Mouse (Mus musculus) embryonic fibroblast, embryonic 13.5 days (primary cell): ENCODE results near the gene Ctf2. TPM values are rescaled to one million over a fixed set of nuclear protein-coding genes. Genes with fewer than 3 reads are reported as not detected.
A peak's percentile ranks its signal among the peaks of the same experiment; 100 is the strongest.

Experiments
- H3K27ac ChIP-seq: 2 replicates; pipeline ENCODE4 v1.5.1; 2012; ENCODE audit warnings: low read length, control low read depth, inconsistent platforms; ENCODE audit not compliant: insufficient read depth
- H3K4me1 ChIP-seq: 2 replicates; pipeline ENCODE4 v1.6.1; 2011; ENCODE audit warnings: low read length; ENCODE audit not compliant: control insufficient read depth, insufficient read depth
- H3K4me3 ChIP-seq: 2 replicates; pipeline ENCODE4 v1.5.1; 2011; ENCODE audit warnings: mild to moderate bottlenecking, control low read depth, low read length; ENCODE audit not compliant: insufficient read depth
- CTCF ChIP-seq: IDR thresholded peaks from 2 replicates; pipeline ENCODE4 v1.5.1; 2011; ENCODE audit warnings: mild to moderate bottlenecking, control low read depth, low read length, moderate library complexity, borderline replicate concordance; ENCODE audit not compliant: insufficient read depth
- POLR2A ChIP-seq: IDR thresholded peaks from 2 replicates; pipeline ENCODE4 v1.6.1; 2011; ENCODE audit warnings: low read depth, mild to moderate bottlenecking, control low read depth, low read length, moderate library complexity
- polyA plus RNA-seq: library from polyadenylated mRNA; stranded (reverse); fragments of >200 nt; gene quantifications from 2 replicates; pipeline ENCODE4 v1.2.4, GENCODE M21; 2011; ENCODE audit warnings: low read depth; ENCODE audit not compliant: missing spikeins, insufficient read length

The Ctf2 gene
- polyA plus RNA-seq, 1 experiment, result not detected

- no peak for TF ChIP-seq POLR2A
- no peak for TF ChIP-seq CTCF
- H3K4me1 ChIP-seq, result peaks cover 9% of the 10 kb centered on the region
- H3K27ac ChIP-seq, result no peak overlapping the region
- H3K4me3 ChIP-seq, result no peak overlapping the region
Measured at GRCm38 (mm10) chr7:127689626-127690280, 42.2 kb downstream of the Ctf2 start.

DNA sequence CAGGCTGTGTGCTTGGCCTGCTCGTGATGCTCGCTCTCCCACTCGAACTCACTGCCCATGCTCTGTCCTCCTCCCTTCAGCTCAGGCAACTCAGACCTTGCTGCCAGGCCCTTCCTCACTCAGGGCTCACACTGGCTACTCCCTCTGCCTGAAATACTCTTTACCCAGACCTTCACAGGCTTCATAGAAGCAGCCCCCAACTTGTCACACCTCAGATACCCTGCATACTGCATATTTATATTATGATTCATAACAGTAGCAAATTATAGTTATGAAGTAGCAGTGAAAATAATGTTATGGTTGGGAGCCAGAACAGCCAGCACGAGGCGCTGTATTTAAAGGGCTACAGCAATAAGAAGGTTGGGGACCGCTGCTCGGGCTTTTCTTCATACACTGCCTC is 43.0 kb downstream of the Ctf2 start:
- TF ChIP-seq CTCF, result no peak
- TF ChIP-seq POLR2A, result no peak
- no peak overlapping the region for H3K27ac ChIP-seq
- H3K4me1 ChIP-seq, result peaks cover 9% of the 10 kb centered on the region
- no peak overlapping the region for H3K4me3 ChIP-seq

DNA sequence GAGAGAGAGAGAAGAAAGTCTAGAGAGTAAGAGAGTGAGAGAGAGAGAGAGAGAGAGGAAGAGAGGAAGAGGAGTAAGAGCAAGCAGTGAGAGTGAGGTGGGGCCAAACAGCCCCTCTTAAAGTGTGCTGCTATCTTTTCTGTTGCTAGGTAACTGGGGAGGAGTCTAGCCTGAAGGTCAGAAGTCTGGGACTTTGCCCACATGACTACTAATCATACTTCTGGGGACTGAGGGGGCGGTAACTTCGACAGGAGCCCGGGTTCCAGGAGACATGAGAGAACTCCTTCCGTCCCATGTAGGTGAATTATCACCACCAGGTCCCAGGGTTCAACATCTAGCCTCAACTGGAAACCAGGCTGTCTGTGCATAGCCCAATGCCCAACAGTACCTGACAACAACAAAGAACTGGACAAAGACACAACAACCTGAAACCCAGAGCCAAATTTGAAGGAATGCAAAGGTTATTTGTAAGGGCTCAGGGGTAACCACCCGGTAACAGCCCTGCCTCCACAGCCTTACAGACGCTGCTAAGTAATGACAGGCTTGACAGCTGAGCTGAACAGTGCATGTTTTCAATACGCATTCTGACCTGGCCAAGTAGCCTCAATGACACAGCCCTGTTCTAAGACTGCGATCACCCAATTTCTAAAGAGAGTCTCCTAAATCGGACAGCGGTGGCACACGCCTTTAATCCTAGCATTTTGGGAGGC is 45.1 kb downstream of the Ctf2 start:
- H3K27ac ChIP-seq, result no peak overlapping the region
- H3K4me3 ChIP-seq, result no peak overlapping the region
- no peak for TF ChIP-seq CTCF
- H3K4me1 ChIP-seq, result peaks cover 9% of the 10 kb centered on the region

DNA sequence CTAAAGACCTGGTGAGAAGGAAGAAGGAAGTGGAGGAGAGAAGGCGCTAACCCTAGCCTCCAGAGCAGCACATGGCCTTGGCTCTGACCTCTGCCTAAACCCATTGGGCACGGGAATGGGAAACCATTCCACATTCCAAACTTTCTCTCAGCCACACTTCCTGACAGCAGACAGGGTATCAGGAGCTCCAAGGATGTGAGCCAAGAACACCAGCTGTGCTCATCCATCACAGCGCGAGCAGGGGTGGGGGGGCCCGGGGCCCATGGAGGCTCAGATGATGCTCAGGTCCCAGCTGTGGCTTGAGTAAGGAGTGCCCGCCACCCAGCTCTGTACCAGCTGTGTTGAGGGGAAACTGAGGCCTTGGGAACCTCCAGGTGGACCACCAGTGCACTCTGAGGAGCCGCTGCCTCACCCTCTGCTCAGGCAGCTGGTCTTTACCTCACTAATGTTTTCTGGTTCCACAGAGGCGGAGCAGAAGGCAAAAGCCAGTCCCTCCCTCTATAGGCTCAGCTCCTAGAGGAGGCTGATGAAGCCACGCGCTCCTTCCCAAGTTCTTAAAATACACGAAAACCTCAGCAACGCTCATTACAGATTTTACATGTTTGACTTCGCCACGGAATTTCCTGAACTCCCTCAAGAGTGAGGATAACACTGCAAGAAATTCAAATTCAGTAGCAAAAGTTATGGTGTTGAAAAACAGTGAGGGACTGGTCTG is 46.5 kb downstream of the Ctf2 start:
- H3K4me1 ChIP-seq, result peaks cover 7% of the 10 kb centered on the region; the same call in 1 of the 2 replicates
- no peak for TF ChIP-seq POLR2A
- TF ChIP-seq CTCF, result no peak
- no peak overlapping the region for H3K4me3 ChIP-seq
- H3K27ac ChIP-seq, result no peak overlapping the region

DNA sequence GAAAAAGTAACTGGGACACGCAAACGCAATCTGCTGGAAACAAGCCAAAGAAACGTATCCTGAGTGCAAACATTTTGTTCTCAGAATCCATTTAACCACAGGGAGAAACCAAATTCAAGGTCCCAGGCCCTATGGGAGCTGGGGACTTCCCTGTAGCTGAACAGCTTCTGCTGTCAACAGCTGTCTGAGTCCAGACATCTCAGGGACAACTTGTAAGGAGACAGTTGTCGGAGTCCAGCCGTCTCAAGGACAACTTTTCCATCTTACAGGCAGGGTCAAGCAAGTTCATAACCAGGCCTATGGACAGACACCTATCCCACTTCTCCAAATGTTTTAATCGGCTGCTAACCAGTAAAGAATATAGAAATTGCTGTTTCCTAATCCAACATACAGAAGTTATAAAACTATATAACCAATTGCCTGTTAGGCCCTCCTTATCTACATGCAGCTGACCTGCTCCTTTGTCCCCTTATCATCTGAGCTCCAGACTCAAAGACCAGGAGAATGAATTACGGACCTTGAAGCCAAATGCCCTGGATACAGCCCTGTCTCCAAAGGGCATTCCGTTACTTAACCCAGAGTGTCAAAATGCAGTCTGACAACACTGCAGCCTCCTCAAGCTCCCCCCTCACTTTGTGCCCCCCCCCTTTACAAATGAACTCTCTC is 49.9 kb downstream of the Ctf2 start:
- H3K4me3 ChIP-seq, result no peak overlapping the region
- H3K4me1 ChIP-seq, result no peaks in the 10 kb centered on the region
- TF ChIP-seq CTCF, result no peak
- no peak overlapping the region for H3K27ac ChIP-seq

GRCm38 (mm10) chr7:127680541-127680940 is 51.4 kb downstream of the Ctf2 start:
- H3K4me3 ChIP-seq, result no peak overlapping the region
- no peak overlapping the region for H3K27ac ChIP-seq
- TF ChIP-seq CTCF, result no peak
- TF ChIP-seq POLR2A, result no peak
- H3K4me1 ChIP-seq, result no peaks in the 10 kb centered on the region

DNA sequence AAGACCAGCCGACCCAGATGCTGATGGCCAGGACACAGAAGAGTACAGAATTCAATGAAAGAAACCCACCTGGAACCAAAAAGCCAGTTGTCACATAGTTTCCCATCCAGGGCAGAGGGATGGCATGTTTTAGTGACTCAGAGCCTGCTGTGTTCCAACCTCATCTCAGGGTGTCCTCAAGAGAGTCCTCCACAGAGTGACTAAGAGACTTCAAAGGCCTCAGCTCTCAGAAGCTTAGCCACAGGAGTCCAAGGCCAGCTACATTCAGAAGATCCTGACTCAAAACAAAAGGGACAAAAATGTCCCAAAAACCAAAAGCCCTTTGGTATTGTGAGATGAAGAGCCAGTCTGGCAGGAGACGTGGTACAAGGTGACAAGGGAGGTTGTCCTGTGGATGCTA is 53.2 kb downstream of the Ctf2 start:
- no peak overlapping the region for H3K4me3 ChIP-seq
- TF ChIP-seq POLR2A (no peak), CTCF (no peak)
- no peaks in the 10 kb centered on the region for H3K4me1 ChIP-seq

GRCm38 (mm10) chr7:127677609-127678008 is 54.4 kb downstream of the Ctf2 start:
- Histone ChIP-seq H3K27ac (no peak overlapping the region), H3K4me3 (no peak overlapping the region), H3K4me1 (no peaks in the 10 kb centered on the region)
- TF ChIP-seq POLR2A (no peak), CTCF (no peak)

More for the DNA sequence above, 53.2 kb downstream of the Ctf2 start:
- H3K27ac ChIP-seq, result no peak overlapping the region

- no peak overlapping the region for H3K4me3 ChIP-seq
- no peaks in the 10 kb centered on the region for H3K4me1 ChIP-seq
- H3K27ac ChIP-seq, result no peak overlapping the region
- TF ChIP-seq CTCF, result peak; percentile 75
- TF ChIP-seq POLR2A, result no peak
Measured at GRCm38 (mm10) chr7:127677077-127677476, 54.9 kb downstream of the Ctf2 start.

GRCm38 (mm10) chr7:127675391-127675811 is 56.6 kb downstream of the Ctf2 start:
- Histone ChIP-seq H3K4me3 (no peak overlapping the region), H3K4me1 (no peaks in the 10 kb centered on the region), H3K27ac (no peak overlapping the region)
- TF ChIP-seq CTCF (no peak), POLR2A (no peak)
